Mouse (Mus musculus) spleen, adult 12 weeks (tissue): ENCODE measurements at regions not wholly inside any gene's neighbourhood (a gene's known extent, or its start where the extent isn't known, plus 50 kb on each side); places are given as distances from the start of the nearest gene placed in this dataset.

Source experiments
- DNase-seq: peaks from one replicate; pipeline ENCODE4 v3.0.0; 2022; ENCODE audit warnings: low spot score

DNA sequence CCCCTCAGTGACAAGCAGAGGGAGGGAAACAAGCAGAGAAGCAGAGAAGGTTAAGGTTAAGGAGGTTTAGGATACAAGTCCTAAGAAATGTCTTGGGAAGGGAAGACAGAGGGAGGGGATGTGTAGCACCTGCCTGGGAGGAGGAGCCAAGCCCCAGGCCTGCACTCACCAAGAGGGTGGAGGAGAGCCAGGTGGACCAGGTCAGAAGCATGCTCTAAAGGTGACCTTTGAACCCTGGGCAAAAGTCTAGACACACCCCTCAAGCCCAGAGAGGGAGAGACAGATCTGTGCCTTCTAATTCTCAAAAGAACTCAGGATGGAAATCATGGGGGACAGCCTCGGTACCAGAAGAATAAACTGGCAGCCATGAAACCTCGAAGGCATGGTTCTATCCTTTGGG lies 54.4 kb upstream of the Calm2 start:
- DNase-seq = no peak

DNA sequence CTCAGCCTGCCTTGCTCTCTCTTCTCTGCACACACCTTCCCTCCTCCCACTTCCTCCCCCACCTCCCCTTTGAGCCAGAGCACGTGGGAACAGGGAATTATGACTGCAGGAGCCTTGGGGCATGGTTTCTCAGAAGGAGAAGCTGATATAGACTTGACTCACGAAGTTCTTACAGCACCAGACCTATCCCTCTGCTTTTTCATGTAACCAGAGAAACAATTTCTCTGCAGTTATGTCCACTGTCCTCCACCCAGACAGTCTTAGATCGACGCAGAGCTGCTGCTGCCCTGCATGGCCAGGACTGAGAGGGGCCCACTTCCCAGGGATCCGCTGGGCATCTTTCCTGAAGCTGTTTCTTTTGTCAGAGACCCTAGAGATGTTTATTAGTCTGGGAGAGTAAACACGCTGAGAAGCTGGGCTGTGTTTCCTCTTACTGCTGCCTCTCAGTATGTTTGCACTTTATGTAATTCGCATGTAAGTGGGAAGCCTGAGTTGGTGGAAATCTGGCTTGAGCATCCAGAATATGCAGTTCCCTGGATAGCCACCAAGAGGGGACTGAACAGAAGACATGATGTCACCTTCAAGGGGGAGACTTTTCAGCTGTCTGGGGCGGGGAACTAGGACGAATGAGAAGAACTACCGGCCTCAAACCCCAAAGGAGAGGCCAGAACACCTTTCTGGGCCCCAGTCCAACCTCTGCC lies 55.1 kb upstream of the Calm2 start:
- DNase-seq = no peak

GRCm38 (mm10) chr17:87502388-87503369 lies 55.9 kb upstream of the Calm2 start:
- no peak for DNase-seq

DNA sequence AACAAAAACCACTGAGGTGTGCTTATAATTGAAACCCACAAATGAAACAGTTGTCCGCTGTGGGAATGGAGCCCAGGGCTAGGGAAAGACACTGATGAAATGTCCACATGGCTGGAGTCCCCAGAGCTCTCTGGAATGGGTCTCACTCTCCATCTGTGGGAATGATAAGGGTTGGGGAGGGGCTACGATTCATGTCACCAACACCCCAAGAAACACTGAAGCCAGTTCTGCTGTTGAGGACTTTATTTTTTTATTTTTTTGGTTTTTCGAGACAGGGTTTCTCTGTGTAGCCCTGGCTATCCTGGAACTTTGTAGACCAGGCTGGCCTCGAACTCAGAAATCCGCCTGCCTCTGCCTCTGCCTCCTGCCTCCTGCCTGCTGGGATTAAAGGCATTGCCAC lies 56.8 kb upstream of the Calm2 start:
- DNase-seq = no peak

DNA sequence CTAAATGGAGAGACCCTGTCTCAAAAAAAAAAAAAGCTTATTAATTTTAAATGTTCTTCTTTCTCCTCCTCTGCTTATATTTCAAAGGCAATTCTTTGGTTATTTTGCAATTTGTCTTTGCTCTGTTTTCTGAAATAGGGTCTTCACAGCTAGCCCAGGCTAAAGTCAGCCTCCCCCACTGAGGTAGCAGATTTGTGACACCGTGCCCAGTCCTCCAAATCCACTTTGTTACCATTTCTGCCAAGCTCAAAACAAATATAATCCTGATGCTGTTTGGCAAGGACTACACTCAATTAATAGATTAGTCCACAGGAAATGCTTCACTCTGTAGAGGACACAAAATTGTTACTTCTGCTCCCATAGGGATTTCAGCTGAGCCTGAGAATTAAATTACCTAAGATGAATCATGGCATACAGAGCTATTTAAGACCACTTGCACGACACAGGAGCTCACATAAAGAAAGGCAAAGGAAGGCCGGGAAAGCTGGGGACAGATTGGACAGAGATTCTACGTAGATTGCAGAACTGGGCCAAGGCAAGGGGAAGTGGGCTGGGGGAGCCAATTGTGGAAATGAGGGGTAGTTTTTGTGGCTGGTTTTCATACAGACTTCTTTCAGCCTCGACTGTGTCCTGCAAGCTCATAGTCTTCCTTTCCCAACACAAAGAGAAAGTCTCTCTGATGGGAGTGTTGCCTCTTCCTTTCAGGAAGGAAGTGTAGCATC lies 58.4 kb upstream of the Calm2 start:
- DNase-seq = no peak

DNA sequence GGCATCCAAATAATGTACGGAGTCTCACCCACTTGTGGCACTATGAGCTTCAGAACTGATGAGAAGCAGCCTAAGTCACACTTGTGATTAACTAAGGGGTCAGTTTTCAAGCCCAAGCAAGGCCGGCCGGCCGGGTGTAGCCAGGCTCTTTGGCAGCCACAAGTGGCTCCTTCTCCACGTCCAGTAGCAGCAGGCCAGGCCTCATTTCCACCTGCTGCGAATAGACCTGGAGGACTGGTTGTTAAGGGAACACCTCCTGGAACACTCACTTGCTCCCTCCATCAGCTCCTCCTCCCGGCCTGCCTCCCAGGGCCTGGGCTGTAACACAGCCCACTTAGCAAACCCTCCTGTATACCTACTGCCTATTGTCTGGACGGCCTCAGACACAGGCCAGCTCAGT lies 61.1 kb upstream of the Calm2 start:
- no peak for DNase-seq

- no peak for DNase-seq
These were observed 62.0 kb upstream of the Calm2 start for GRCm38 (mm10) chr17:87508582-87509253.

DNA sequence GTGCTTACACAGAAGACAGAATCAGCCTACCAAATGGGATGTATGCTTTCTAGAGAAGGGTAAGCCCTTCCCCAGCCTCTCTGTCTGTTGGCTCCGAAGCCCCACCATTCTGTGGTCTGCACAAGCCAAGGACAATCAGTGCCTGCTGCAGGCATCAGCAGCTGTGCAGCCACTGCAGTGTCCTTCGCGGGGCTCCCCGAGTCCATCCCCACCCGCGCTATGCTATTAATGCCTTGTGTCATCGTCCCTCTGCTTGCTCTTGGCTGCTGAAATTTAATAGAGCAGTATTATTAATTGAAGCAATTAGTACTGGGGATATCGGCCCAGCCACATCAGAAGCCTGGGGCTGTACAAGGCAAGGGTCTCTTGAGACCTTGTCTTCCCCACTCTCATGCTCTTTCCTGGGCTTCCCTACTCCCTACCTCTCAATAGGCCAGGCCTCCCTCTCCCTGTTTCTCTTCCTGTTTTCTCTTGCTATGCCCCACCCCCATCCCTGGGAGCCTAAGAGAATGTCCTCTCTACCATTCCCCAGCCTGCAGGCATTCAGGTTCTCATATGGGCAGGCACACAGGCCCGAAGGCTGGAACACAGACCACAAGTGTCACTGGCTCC lies 65.4 kb upstream of the Calm2 start:
- DNase-seq = no peak

DNA sequence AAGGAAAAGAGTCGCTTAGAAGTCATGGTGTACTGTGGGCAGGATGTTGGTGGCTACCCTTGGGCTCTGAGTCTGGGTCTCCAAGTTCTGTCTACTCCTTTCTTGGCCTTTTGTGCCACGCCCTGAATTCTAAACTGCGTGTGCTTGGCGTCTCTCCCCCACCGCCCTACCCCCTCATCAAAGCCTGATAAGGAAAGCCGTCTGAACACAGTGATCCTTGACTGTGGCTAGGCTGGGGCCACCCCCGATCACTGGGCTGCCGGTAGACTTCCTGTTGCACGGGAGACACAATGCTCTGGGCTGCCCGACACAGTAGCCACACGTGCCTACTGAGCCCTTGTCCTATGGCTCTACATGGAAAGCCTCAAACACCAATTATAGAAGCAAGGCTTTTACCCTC lies 67.1 kb upstream of the Calm2 start:
- DNase-seq = no peak

DNA sequence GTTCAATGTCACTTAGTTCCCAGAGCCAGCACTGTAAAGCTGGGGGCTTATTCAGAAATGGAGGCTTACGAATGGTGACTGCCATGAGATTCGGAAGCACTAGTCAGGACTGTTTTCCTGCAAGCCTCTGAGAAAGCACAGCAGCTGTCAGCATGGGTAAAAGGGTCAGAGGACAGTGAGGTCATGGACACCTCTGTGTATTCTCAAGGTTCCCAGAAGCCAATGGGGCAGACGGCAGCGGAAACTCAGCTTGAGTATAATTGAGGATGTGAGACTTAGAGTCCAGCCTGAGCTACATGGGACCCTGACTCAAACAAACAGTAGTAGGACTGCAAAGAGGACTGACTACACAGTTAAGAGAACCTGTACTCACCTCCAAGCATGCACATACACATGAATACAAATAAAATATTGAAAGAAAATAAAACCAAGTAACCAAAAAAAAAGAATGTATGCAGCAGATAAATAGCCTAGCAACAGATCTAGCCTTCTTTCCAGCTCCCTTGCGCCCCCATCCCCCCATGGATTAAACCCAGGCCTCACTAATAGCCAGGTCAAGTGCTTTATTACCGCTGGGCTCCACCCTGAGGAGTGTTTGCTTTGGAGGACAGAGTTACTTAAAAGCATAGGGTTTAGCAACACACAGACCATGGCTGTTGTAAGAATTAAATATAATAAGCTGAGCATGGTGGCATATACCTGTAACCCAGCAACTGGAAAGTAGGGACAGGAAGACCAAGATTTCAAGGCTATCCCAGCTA lies 67.8 kb upstream of the Calm2 start:
- no peak for DNase-seq

- DNase-seq = no peak
These were observed 70.5 kb upstream of the Calm2 start for GRCm38 (mm10) chr17:87517258-87517657.

DNA sequence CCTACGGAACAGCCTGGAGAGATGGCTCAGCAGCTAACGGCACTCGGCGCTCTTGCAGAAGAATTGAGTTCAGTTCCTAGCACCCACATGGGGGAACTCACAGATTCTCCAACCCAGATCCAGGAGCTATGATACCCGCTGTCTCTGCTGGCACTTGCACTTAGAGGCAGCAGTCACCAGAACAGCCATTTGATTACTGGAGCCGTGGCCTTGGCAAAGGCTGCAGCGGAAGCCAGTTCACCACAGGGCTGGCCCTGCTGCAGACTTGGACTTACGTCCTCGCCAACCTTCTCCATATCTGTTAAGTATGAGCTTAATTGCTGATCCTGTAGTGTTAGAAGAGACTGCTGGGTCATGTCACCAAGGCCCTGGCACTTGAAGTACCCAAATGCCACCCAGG lies 72.7 kb upstream of the Calm2 start:
- no peak for DNase-seq

DNA sequence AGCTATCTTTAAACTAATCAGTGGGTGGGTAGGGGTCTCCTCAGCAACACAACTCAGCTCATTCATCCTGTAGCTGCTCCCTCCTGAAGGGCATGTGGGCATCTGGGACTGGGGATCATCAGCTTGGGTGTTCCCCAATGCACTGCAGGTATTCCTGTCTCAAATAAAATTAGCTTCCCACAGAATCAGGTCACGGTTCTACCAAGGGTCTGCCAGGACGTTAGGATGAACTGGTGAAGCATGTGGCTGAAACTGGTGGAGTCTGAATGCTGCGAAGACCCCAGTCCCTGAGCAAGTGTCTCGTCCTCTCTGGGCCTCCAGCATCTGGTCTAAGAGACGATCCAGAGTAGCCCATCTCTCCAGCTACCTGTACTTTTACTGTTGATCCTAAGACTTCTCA lies 74.1 kb upstream of the Calm2 start:
- DNase-seq = no peak

DNA sequence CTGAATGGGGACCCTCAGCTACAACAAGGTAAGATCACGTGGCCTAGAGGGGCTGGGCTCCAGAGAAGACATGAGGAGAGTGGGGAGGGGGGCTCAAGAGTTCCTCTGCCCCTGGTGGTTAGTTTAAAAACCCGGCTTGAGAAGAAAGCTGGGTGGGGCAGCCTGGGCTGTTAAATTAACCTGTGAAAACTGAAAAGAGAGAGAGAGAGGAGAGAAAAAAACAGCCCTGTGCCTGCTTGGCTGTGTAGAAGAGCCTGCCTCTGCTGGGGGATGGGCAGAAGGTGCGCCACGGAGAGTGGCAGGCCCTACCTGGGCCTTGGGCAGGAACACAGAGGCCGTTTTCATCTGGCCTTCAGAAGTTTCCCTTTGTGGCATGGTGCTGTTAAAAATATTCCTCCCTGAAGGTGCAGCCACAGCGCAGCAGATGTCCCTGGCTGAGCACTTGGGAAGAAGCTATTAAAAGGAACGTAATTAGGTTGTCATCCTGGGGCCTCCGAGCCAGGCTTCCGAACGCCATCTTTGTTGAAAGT lies 75.0 kb upstream of the Calm2 start:
- no peak for DNase-seq

GRCm38 (mm10) chr17:87522500-87523091 lies 75.9 kb upstream of the Calm2 start:
- DNase-seq = no peak

- DNase-seq = no peak
These were observed 76.9 kb upstream of the Calm2 start for GRCm38 (mm10) chr17:87523643-87524042.

- no peak for DNase-seq
These were observed 80.4 kb upstream of the Calm2 start for GRCm38 (mm10) chr17:87527174-87527573.

DNA sequence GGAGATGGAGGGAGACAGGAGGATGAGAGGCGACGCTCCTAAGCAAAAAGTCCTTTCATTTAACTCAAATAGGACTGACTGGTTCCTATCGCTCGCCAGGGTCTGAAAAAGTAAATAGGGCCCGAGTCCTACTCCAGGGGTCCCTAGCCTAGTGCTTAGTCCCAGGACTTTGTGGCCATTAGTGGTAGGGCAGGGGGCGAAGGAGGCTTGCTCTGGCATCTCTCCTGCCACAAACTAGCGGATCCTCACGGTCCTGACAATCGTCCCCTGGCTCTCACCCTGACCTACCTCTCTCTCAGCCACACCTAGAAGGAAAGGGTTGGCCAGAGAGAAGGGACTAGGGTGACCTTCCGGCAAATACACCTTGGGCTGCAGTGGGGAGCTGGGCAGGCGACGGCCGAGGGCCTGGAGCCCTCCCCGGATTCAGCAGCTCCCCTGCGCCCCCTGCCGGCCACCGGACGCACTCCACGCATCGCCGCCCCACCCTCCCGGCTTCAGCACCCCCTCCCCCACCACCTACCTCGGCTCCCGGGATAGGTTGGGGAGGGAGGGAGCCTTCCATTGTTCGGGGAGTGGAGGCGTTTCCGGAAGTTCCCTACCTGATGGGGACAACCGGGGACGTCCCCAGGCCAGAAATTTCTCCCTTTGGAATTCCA lies 83.6 kb upstream of the Calm2 start:
- peak; percentile 49 for DNase-seq

GRCm38 (mm10) chr17:87530818-87531410 lies 84.2 kb upstream of the Calm2 start:
- no peak for DNase-seq
